28 mouse cellular contexts compared by ENCODE assay signal in genomic region chr8:29790029-29790428, GRCm38 (mm10).
A peak's percentile ranks its signal among the peaks of the same experiment; 100 is the strongest.
DNase-seq lines count a peak whose midpoint lies in the region; ATAC-seq and TF ChIP-seq lines count a peak whose summit lies in the region.
"Had no signal": no experiment of that assay in that cellular context is flagged by ENCODE, and none has a peak within 500 bp of the region (broad histone marks: within the 10 kb centered on the region; RNA-seq: fewer than 3 reads in every experiment).

No protein-coding gene starts in this region.

- no peaks in the 10 kb centered on the region for H3K36me3 ChIP-seq in forebrain, embryonic 11.5 days (ENCODE audit: control insufficient read depth, insufficient read depth, low read length)
- H3K36me3 ChIP-seq in forebrain, embryonic 16.5 days (ENCODE audit: control insufficient read depth, insufficient read depth), result no peaks in the 10 kb centered on the region
- no peaks in the 10 kb centered on the region for H3K36me3 ChIP-seq in hindbrain, postnatal 0 days (ENCODE audit: insufficient read depth, low read length)
- H3K36me3 ChIP-seq in hindbrain, embryonic 12.5 days, result no peaks in the 10 kb centered on the region
- H3K36me3 ChIP-seq in midbrain, embryonic 14.5 days (ENCODE audit: control insufficient read depth, insufficient read depth, low read length), result no peaks in the 10 kb centered on the region
- no peaks in the 10 kb centered on the region for H3K36me3 ChIP-seq in midbrain, postnatal 0 days (ENCODE audit: insufficient read depth, low read length)
- H3K36me3 ChIP-seq: embryonic facial prominence, embryonic 15.5 days; heart, embryonic 10.5 days; heart, embryonic 15.5 days; hindbrain, embryonic 13.5 days; limb, embryonic 12.5 days; liver, embryonic 15.5 days had no signal

- no peak overlapping the region for H3K27ac ChIP-seq in forebrain, embryonic 11.5 days (ENCODE audit: low read depth, low read length)
- no peak overlapping the region for H3K27ac ChIP-seq in forebrain, embryonic 16.5 days (ENCODE audit: low read length)
- H3K27ac ChIP-seq in hindbrain, postnatal 0 days, result no peak overlapping the region
- no peak overlapping the region for H3K27ac ChIP-seq in hindbrain, embryonic 12.5 days
- no peak overlapping the region for H3K27ac ChIP-seq in midbrain, embryonic 14.5 days (replicated peaks; ENCODE audit: low read depth, low read length)
- H3K27ac ChIP-seq in midbrain, postnatal 0 days (ENCODE audit: low read depth, low read length), result no peak overlapping the region
- H3K27ac ChIP-seq: embryonic facial prominence, embryonic 15.5 days; heart, embryonic 10.5 days; heart, embryonic 15.5 days; hindbrain, embryonic 13.5 days; limb, embryonic 12.5 days; liver, embryonic 15.5 days had no signal

- no peak for TF ChIP-seq CTCF in hindbrain, postnatal 0 days (IDR thresholded peaks at IDR 0.05; ENCODE audit: low read depth)
- no peak for TF ChIP-seq CTCF in midbrain, postnatal 0 days (IDR thresholded peaks at IDR 0.05)

- 83% methylated on average over 2 of the region's 2 CpGs for WGBS in forebrain, embryonic 11.5 days
- WGBS in forebrain, embryonic 16.5 days, result 85% methylated on average over 2 of the region's 2 CpGs
- 89% methylated on average over 2 of the region's 2 CpGs for WGBS in hindbrain, postnatal 0 days
- 90% methylated on average over 2 of the region's 2 CpGs for WGBS in hindbrain, embryonic 12.5 days
- WGBS in midbrain, embryonic 14.5 days, result 86% methylated on average over 2 of the region's 2 CpGs
- WGBS in midbrain, postnatal 0 days, result 74% methylated on average over 2 of the region's 2 CpGs

- no peaks in the 10 kb centered on the region for H3K9me3 ChIP-seq in forebrain, embryonic 11.5 days (ENCODE audit: control insufficient read depth, low read length)
- no peaks in the 10 kb centered on the region for H3K9me3 ChIP-seq in forebrain, embryonic 16.5 days (ENCODE audit: control insufficient read depth, low read length)
- no peaks in the 10 kb centered on the region for H3K9me3 ChIP-seq in hindbrain, postnatal 0 days (ENCODE audit: low read length)
- H3K9me3 ChIP-seq in hindbrain, embryonic 12.5 days (replicated peaks), result no peaks in the 10 kb centered on the region
- H3K9me3 ChIP-seq in midbrain, embryonic 14.5 days (ENCODE audit: control insufficient read depth, low read length), result no peaks in the 10 kb centered on the region
- no peaks in the 10 kb centered on the region for H3K9me3 ChIP-seq in midbrain, postnatal 0 days (ENCODE audit: low read length)
- H3K9me3 ChIP-seq: embryonic facial prominence, embryonic 15.5 days; heart, embryonic 10.5 days; heart, embryonic 15.5 days; hindbrain, embryonic 13.5 days; limb, embryonic 12.5 days; liver, embryonic 15.5 days had no signal

- H3K4me1 ChIP-seq in forebrain, embryonic 11.5 days (replicated peaks; ENCODE audit: control insufficient read depth, insufficient read depth, low read length), result no peaks in the 10 kb centered on the region
- H3K4me1 ChIP-seq in forebrain, embryonic 16.5 days (replicated peaks; ENCODE audit: control insufficient read depth, insufficient read depth, low read length), result no peaks in the 10 kb centered on the region
- H3K4me1 ChIP-seq in hindbrain, postnatal 0 days (ENCODE audit: insufficient read depth, low read length), result no peaks in the 10 kb centered on the region
- no peaks in the 10 kb centered on the region for H3K4me1 ChIP-seq in hindbrain, embryonic 12.5 days
- H3K4me1 ChIP-seq in midbrain, embryonic 14.5 days (ENCODE audit: control insufficient read depth, insufficient read depth, low read length), result no peaks in the 10 kb centered on the region
- H3K4me1 ChIP-seq in midbrain, postnatal 0 days (ENCODE audit: insufficient read depth, low read length), result no peaks in the 10 kb centered on the region
- H3K4me1 ChIP-seq: embryonic facial prominence, embryonic 15.5 days; heart, embryonic 10.5 days; heart, embryonic 15.5 days; hindbrain, embryonic 13.5 days; limb, embryonic 12.5 days; liver, embryonic 15.5 days had no signal

- no peak for DNase-seq in forebrain, embryonic 11.5 days (ENCODE audit: low spot score)
- peak; percentile 10 for DNase-seq in hindbrain, postnatal 0 days (ENCODE audit: low spot score)
- peak; percentile 35 for DNase-seq in midbrain, embryonic 14.5 days
- DNase-seq in midbrain, postnatal 0 days (ENCODE audit: low spot score), result no peak
- DNase-seq in adrenal gland, postnatal 4 days (ENCODE audit: low spot score in 2 of 2), result no peak
- DNase-seq: adrenal gland, postnatal 14 days; cerebellum, adult 18-20 months; cerebellum, postnatal 10 days; gastrocnemius, postnatal 25 days; heart, adult 11 months; kidney, adult 11 months; kidney, postnatal 14 days; layer of hippocampus, adult 9-11 months; lung, embryonic 14.5 days; lung, postnatal 14 days; spleen, adult 18-20 months; thymus, postnatal 14 days had no signal

- H3K4me2 ChIP-seq in forebrain, embryonic 11.5 days (ENCODE audit: low read depth, low read length, severe bottlenecking), result no peak overlapping the region
- H3K4me2 ChIP-seq in forebrain, embryonic 16.5 days (ENCODE audit: low read length), result no peak overlapping the region
- no peak overlapping the region for H3K4me2 ChIP-seq in hindbrain, postnatal 0 days (ENCODE audit: low read depth, low read length)
- no peak overlapping the region for H3K4me2 ChIP-seq in hindbrain, embryonic 12.5 days (replicated peaks)
- H3K4me2 ChIP-seq in midbrain, embryonic 14.5 days (ENCODE audit: low read length), result no peak overlapping the region
- no peak overlapping the region for H3K4me2 ChIP-seq in midbrain, postnatal 0 days (ENCODE audit: low read depth, low read length, poor library complexity, severe bottlenecking)
- H3K4me2 ChIP-seq: embryonic facial prominence, embryonic 15.5 days; heart, embryonic 15.5 days; hindbrain, embryonic 13.5 days; limb, embryonic 12.5 days; liver, embryonic 15.5 days; lung, embryonic 14.5 days had no signal

- H3K4me3 ChIP-seq in forebrain, embryonic 11.5 days (ENCODE audit: low read depth, low read length), result no peak overlapping the region
- no peak overlapping the region for H3K4me3 ChIP-seq in forebrain, embryonic 16.5 days (replicated peaks; ENCODE audit: low read length)
- H3K4me3 ChIP-seq in hindbrain, postnatal 0 days (ENCODE audit: low read length), result no peak overlapping the region
- no peak overlapping the region for H3K4me3 ChIP-seq in hindbrain, embryonic 12.5 days
- H3K4me3 ChIP-seq in midbrain, embryonic 14.5 days (replicated peaks; ENCODE audit: low read depth, low read length), result no peak overlapping the region
- no peak overlapping the region for H3K4me3 ChIP-seq in midbrain, postnatal 0 days (ENCODE audit: low read depth, low read length)
- H3K4me3 ChIP-seq: embryonic facial prominence, embryonic 15.5 days; heart, embryonic 10.5 days; heart, embryonic 15.5 days; hindbrain, embryonic 13.5 days; limb, embryonic 12.5 days; liver, embryonic 15.5 days; myocyte had no signal

- H3K9ac ChIP-seq in forebrain, embryonic 11.5 days (ENCODE audit: low read length), result no peak overlapping the region
- H3K9ac ChIP-seq in forebrain, embryonic 16.5 days (replicated peaks; ENCODE audit: low read depth, low read length), result no peak overlapping the region
- no peak overlapping the region for H3K9ac ChIP-seq in hindbrain, postnatal 0 days (replicated peaks; ENCODE audit: low read length)
- H3K9ac ChIP-seq in hindbrain, embryonic 12.5 days, result no peak overlapping the region
- H3K9ac ChIP-seq in midbrain, embryonic 14.5 days (replicated peaks; ENCODE audit: low read length), result no peak overlapping the region
- no peak overlapping the region for H3K9ac ChIP-seq in midbrain, postnatal 0 days (replicated peaks; ENCODE audit: low read length, poor library complexity, severe bottlenecking)
- H3K9ac ChIP-seq: embryonic facial prominence, embryonic 15.5 days; heart, embryonic 15.5 days; hindbrain, embryonic 13.5 days; limb, embryonic 12.5 days; liver, embryonic 15.5 days; lung, embryonic 14.5 days had no signal

- ATAC-seq in forebrain, embryonic 11.5 days (replicated peaks; ENCODE audit: low FRiP score), result peak; percentile 42; the same call in 1 of the 2 replicates
- no peak for ATAC-seq in forebrain, embryonic 16.5 days
- ATAC-seq in hindbrain, postnatal 0 days, result no peak
- no peak for ATAC-seq in hindbrain, embryonic 12.5 days (ENCODE audit: low FRiP score)
- no peak; the same call in 1 of the 2 replicates for ATAC-seq in midbrain, embryonic 14.5 days (ENCODE audit: low FRiP score, low TSS enrichment)
- no peak for ATAC-seq in midbrain, postnatal 0 days (ENCODE audit: low FRiP score)
- ATAC-seq: CD4-positive, CD25-positive, alpha-beta regulatory T cell, adult 4 months; inflammation-experienced regulatory T-cells, adult 6 months had no signal

- H3K27me3 ChIP-seq in forebrain, embryonic 11.5 days (ENCODE audit: control insufficient read depth, insufficient read depth, low read length), result no peaks in the 10 kb centered on the region
- H3K27me3 ChIP-seq in forebrain, embryonic 16.5 days (replicated peaks; ENCODE audit: control insufficient read depth, insufficient read depth, low read length), result no peaks in the 10 kb centered on the region
- no peaks in the 10 kb centered on the region for H3K27me3 ChIP-seq in hindbrain, postnatal 0 days (ENCODE audit: insufficient read depth, low read length)
- no peaks in the 10 kb centered on the region for H3K27me3 ChIP-seq in hindbrain, embryonic 12.5 days
- no peaks in the 10 kb centered on the region for H3K27me3 ChIP-seq in midbrain, embryonic 14.5 days (ENCODE audit: control insufficient read depth, insufficient read depth, low read length)
- H3K27me3 ChIP-seq in midbrain, postnatal 0 days (ENCODE audit: insufficient read depth, low read length), result no peaks in the 10 kb centered on the region
- H3K27me3 ChIP-seq: embryonic facial prominence, embryonic 15.5 days; heart, embryonic 15.5 days; hindbrain, embryonic 13.5 days; limb, embryonic 12.5 days; liver, embryonic 15.5 days had no signal

Comparison
In these comparisons a context has a peak if more than half of its experiments do, and no peak if none do; other contexts are left out.
1. DNase-seq: peak in hindbrain, postnatal 0 days (single experiment) and midbrain, embryonic 14.5 days (single experiment); none in forebrain, embryonic 11.5 days (single experiment), midbrain, postnatal 0 days (single experiment) and adrenal gland, postnatal 4 days (0 of 2).